Mouse (Mus musculus): Measurements from ENCODE around the gene Pstpip1. TPM values are rescaled to one million over a fixed set of nuclear protein-coding genes. Genes with fewer than 3 reads are reported as not detected.
A peak's percentile ranks its signal among the peaks of the same experiment; 100 is the strongest.

Pstpip1 gene
- polyA plus RNA-seq, 1 experiment from 2014 or later, result 2.9 TPM

DNA sequence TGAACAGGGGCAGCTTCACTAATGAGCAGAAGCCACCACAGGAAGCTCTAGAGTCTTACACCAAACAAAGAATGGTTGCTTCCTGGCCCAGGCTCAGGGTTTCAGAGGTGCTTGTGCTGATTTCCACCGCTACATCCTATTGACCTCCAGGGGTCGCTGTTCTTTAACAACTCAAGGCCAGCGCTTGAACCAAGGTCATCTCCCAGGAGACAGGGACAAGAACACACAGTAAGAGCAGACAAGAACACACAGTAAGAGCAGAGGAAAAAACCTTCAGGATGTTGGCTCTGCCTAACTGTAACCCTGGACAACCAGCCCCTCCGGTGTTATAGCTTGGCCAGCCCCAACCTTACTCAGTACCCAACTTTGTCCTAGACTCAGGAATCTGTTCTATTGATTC is 14.5 kb upstream of the Pstpip1 start:
- no peak overlapping the region for H3K4me3 ChIP-seq
- H3K4me2 ChIP-seq, result no peak overlapping the region
- H3K9me3 ChIP-seq, result no peaks in the 10 kb centered on the region
- WGBS, result 6% methylated on average over 4 of the region's 4 CpGs
- peak overlapping the region; percentile 68 for H3K27ac ChIP-seq
- H3K4me1 ChIP-seq, result peaks cover 17% of the 10 kb centered on the region
- no peaks in the 10 kb centered on the region for H3K27me3 ChIP-seq
- H3K9ac ChIP-seq, result 0 out of 2 replicates have a peak overlapping the region, but pooled peaks have one; percentile 13
- peak; percentile 76 for ATAC-seq (ENCODE audit: borderline replicate concordance, extremely low read depth, low FRiP score, low TSS enrichment)
- H3K36me3 ChIP-seq, result peaks cover 3% of the 10 kb centered on the region; the same call in 1 of the 2 replicates

DNA sequence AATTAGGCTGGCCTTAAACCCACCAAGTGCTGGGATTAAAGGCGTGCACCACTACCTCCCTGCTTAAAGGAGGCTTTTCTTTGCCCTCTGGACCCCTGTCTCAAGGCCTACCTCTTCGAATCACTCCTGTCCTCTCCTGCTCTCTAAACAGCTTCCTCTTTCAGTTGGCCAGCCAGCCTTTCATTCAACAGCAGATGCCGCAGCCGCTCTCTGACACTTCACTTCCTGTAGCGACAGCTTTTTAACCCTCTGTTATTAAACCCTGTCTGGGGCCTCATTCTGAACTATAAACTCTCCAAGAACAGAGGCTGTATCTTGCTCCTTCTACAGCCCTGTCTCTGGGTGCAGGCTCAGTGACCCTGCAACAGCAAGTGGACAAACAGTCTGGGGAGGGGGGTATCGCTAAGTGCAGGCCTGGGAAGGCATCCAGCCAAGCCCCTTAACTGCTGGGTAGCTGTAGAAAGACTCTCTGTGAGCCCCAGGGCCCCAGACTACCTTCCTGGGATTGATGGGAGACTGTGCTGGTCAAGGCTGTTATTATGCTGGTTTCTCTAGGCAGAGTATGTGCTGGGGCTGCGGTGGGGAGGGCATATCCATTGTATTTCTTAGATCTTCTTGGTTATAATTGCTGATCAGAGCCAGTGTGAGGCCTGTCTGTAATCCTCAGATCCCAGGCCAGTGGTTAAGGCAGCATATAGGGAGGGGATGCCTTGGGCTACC is 13.7 kb upstream of the Pstpip1 start:
- peaks cover 3% of the 10 kb centered on the region; the same call in 1 of the 2 replicates for H3K36me3 ChIP-seq
- peak overlapping the region; percentile 68 for H3K27ac ChIP-seq
- 19% methylated on average over 7 of the region's 7 CpGs for WGBS
- no peak overlapping the region for H3K4me3 ChIP-seq
- H3K4me2 ChIP-seq, result no peak overlapping the region
- 0 out of 2 replicates have a peak overlapping the region, but pooled peaks have one; percentile 13 for H3K9ac ChIP-seq
- H3K9me3 ChIP-seq, result no peaks in the 10 kb centered on the region
- ATAC-seq (ENCODE audit: borderline replicate concordance, extremely low read depth, low FRiP score, low TSS enrichment), result peak; percentile 61; the same call in 1 of the 2 replicates
- no peaks in the 10 kb centered on the region for H3K27me3 ChIP-seq
- H3K4me1 ChIP-seq, result peaks cover 17% of the 10 kb centered on the region

- Histone ChIP-seq H3K9ac (no peak overlapping the region), H3K4me2 (no peak overlapping the region), H3K27me3 (no peaks in the 10 kb centered on the region), H3K27ac (no peak overlapping the region), H3K36me3 (no peaks in the 10 kb centered on the region), H3K4me1 (peaks cover 17% of the 10 kb centered on the region), H3K9me3 (no peaks in the 10 kb centered on the region), H3K4me3 (no peak overlapping the region)
- WGBS, result 76% methylated on average over 5 of the region's 5 CpGs
- no peak for ATAC-seq (ENCODE audit: borderline replicate concordance, extremely low read depth, low FRiP score, low TSS enrichment)
These were observed 10.2 kb upstream of the Pstpip1 start for GRCm38 (mm10) chr9:56079587-56079986.

DNA sequence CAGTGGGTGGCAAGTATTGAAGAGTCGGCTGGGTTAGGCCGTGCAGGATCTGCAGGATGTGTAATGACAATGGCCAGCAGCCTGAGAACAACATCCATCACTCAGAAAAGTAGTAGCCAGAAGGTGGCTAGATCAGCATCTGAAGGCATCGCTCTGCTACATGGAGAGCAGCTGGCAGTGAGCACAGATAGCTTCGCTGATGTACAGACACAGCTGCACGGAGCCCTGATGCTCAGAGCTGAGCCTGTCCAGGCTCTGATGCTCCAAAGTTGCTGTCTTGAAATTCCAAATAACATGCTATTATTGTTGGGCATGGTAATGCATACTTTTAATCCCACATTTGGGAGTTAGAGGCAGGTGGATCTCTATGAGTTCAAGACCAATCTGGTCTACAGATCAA is 3.2 kb upstream of the Pstpip1 start:
- no peak overlapping the region for H3K4me2 ChIP-seq
- H3K4me1 ChIP-seq, result peaks cover 18% of the 10 kb centered on the region
- H3K36me3 ChIP-seq, result no peaks in the 10 kb centered on the region
- no peaks in the 10 kb centered on the region for H3K9me3 ChIP-seq
- ATAC-seq (ENCODE audit: borderline replicate concordance, extremely low read depth, low FRiP score, low TSS enrichment), result no peak
- H3K27me3 ChIP-seq, result no peaks in the 10 kb centered on the region
- H3K27ac ChIP-seq, result no peak overlapping the region
- no peak overlapping the region for H3K4me3 ChIP-seq
- H3K9ac ChIP-seq, result no peak overlapping the region
- 75% methylated on average over 5 of the region's 5 CpGs for WGBS

DNA sequence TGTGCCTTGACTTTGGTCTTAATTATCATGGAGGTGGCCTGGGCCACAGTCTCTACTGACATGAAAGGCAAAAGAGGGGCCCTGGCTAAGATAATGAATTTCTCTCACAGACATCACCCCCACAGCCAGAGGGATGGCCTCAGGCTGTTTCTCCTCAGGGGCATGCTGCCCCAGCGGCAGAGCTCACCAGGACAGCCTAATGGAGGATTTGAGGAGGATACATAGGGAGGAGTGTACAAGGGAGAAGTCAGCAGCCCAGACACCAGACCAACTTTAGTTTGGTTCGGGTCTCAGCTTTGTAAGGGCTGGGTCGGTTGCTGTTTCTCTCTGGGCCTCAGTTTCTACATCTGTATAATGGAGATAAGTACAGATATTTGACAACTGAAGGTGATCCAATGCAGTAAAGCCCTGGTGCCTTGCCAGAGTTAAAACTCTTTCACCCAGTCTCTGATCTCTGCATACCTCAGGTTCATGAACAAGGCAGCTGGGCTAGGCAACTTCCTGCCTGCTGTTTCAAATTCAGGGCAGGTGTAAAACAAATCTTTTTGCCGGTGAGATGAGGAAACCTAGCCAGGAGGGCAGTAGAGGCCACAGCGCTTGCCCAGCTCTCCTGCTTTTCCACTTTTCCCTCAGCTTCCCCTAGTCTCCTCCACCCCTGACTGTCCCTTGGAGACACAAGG is 924 bp downstream of the Pstpip1 start:
- Histone ChIP-seq H3K9me3 (no peaks in the 10 kb centered on the region), H3K4me1 (peaks cover 18% of the 10 kb centered on the region), H3K27ac (peak overlapping the region; percentile 95), H3K36me3 (no peaks in the 10 kb centered on the region), H3K4me3 (peak overlapping the region; percentile 11; the same call in 1 of the 2 replicates), H3K4me2 (peak overlapping the region; percentile 48), H3K9ac (no peak overlapping the region), H3K27me3 (no peaks in the 10 kb centered on the region)
- WGBS, result 68% methylated on average over 5 of the region's 5 CpGs
- no peak for ATAC-seq (ENCODE audit: borderline replicate concordance, extremely low read depth, low FRiP score, low TSS enrichment)

- no peaks in the 10 kb centered on the region for H3K9me3 ChIP-seq
- no peak overlapping the region for H3K9ac ChIP-seq
- 40% methylated on average over 2 of the region's 2 CpGs for WGBS
- no peak overlapping the region for H3K4me3 ChIP-seq
- ATAC-seq (ENCODE audit: borderline replicate concordance, extremely low read depth, low FRiP score, low TSS enrichment), result no peak
- no peaks in the 10 kb centered on the region for H3K36me3 ChIP-seq
- no peak overlapping the region for H3K27ac ChIP-seq
- H3K4me1 ChIP-seq, result peaks cover 18% of the 10 kb centered on the region
- H3K27me3 ChIP-seq, result no peaks in the 10 kb centered on the region
- H3K4me2 ChIP-seq, result no peak overlapping the region
These were observed 2.3 kb downstream of the Pstpip1 start for GRCm38 (mm10) chr9:56092102-56092501.

DNA sequence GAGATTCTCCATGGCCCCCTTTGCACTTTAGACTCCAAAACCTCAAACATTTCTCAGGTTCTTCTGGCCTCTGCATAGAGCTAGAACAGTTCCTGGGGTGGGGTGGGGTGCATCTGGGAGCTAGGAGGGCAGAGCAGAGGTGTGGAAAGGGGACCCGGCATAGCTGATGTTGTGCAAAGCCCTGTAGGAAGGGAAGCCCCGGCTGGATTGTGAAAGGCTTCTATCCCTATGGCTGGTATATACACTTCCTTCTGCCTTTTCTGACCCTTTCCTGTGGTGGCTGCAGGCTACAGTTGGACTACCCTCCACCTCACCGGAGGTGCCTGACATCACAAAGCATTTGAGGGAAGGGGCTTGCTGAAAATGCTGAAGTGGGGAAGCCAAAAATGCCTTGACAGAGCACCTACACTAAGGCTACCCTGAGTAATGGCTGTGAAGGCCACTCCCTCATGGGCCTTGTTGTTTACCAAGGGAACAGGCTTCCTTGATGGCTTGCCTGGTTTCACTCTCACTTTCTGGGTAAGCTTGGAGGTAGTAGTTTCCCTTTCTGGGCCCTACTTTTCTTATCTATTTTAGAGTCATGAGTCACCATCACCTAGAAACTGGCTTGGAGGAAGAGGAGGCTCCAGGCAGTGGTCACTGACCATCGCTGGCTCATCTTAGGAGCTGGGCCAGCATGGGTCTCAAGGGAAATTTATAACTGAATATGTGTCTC is 8.0 kb downstream of the Pstpip1 start:
- Histone ChIP-seq H3K4me1 (no peaks in the 10 kb centered on the region), H3K9me3 (no peaks in the 10 kb centered on the region), H3K4me3 (no peak overlapping the region), H3K36me3 (no peaks in the 10 kb centered on the region), H3K27ac (no peak overlapping the region), H3K4me2 (no peak overlapping the region), H3K27me3 (no peaks in the 10 kb centered on the region), H3K9ac (no peak overlapping the region)
- WGBS, result 71% methylated on average over 4 of the region's 4 CpGs
- no peak for ATAC-seq (ENCODE audit: borderline replicate concordance, extremely low read depth, low FRiP score, low TSS enrichment)

- Histone ChIP-seq H3K9ac (no peak overlapping the region), H3K27ac (no peak overlapping the region), H3K4me1 (no peaks in the 10 kb centered on the region), H3K9me3 (no peaks in the 10 kb centered on the region), H3K27me3 (no peaks in the 10 kb centered on the region), H3K4me2 (no peak overlapping the region), H3K4me3 (no peak overlapping the region), H3K36me3 (no peaks in the 10 kb centered on the region)
- ATAC-seq (ENCODE audit: borderline replicate concordance, extremely low read depth, low FRiP score, low TSS enrichment), result no peak
- WGBS, result 73% methylated on average over 7 of the region's 7 CpGs
These were observed 10.3 kb downstream of the Pstpip1 start for GRCm38 (mm10) chr9:56100041-56100522.

DNA sequence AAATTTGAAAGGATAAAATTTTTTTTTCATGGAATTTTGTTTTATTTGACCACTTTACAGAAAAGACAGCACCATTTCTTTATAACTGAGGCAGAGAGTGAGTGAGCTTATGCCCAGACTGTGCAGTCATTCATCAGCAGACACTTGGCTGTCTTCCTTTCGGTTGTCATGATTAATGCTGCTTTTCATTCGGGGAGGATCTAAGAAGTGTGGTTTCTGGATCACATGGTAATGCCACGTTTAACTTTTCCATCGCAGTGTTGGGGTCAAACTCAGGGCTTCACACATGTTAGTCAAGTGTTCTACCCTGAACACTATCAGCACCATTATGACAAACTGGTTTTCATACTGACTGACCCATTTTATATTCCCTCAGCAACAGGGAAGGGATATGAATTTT is 11.3 kb downstream of the Pstpip1 start:
- Histone ChIP-seq H3K27me3 (no peaks in the 10 kb centered on the region), H3K9ac (no peak overlapping the region), H3K4me3 (no peak overlapping the region), H3K9me3 (no peaks in the 10 kb centered on the region), H3K4me1 (no peaks in the 10 kb centered on the region), H3K36me3 (no peaks in the 10 kb centered on the region), H3K4me2 (no peak overlapping the region), H3K27ac (no peak overlapping the region)
- ATAC-seq (ENCODE audit: borderline replicate concordance, extremely low read depth, low FRiP score, low TSS enrichment), result no peak
- WGBS, result 14% methylated on average over 4 of the region's 4 CpGs

GRCm38 (mm10) chr9:56104921-56105320 is 15.2 kb downstream of the Pstpip1 start:
- H3K27me3 ChIP-seq, result no peaks in the 10 kb centered on the region
- no peak for ATAC-seq (ENCODE audit: borderline replicate concordance, extremely low read depth, low FRiP score, low TSS enrichment)
- no peak overlapping the region for H3K9ac ChIP-seq
- H3K27ac ChIP-seq, result no peak overlapping the region
- no peak overlapping the region for H3K4me3 ChIP-seq
- no peaks in the 10 kb centered on the region for H3K4me1 ChIP-seq
- H3K36me3 ChIP-seq, result no peaks in the 10 kb centered on the region
- 36% methylated on average over 7 of the region's 7 CpGs for WGBS
- no peaks in the 10 kb centered on the region for H3K9me3 ChIP-seq
- no peak overlapping the region for H3K4me2 ChIP-seq

GRCm38 (mm10) chr9:56106274-56107072 is 16.7 kb downstream of the Pstpip1 start:
- H3K36me3 ChIP-seq, result no peaks in the 10 kb centered on the region
- no peaks in the 10 kb centered on the region for H3K27me3 ChIP-seq
- no peak overlapping the region for H3K27ac ChIP-seq
- no peak overlapping the region for H3K9ac ChIP-seq
- H3K4me2 ChIP-seq, result no peak overlapping the region
- H3K4me3 ChIP-seq, result no peak overlapping the region
- 71% methylated on average over 6 of the region's 6 CpGs for WGBS
- no peaks in the 10 kb centered on the region for H3K9me3 ChIP-seq
- no peak for ATAC-seq (ENCODE audit: borderline replicate concordance, extremely low read depth, low FRiP score, low TSS enrichment)
- H3K4me1 ChIP-seq, result no peaks in the 10 kb centered on the region
